ENCODE assay signal across 9 mouse cellular contexts in the genomic region with DNA sequence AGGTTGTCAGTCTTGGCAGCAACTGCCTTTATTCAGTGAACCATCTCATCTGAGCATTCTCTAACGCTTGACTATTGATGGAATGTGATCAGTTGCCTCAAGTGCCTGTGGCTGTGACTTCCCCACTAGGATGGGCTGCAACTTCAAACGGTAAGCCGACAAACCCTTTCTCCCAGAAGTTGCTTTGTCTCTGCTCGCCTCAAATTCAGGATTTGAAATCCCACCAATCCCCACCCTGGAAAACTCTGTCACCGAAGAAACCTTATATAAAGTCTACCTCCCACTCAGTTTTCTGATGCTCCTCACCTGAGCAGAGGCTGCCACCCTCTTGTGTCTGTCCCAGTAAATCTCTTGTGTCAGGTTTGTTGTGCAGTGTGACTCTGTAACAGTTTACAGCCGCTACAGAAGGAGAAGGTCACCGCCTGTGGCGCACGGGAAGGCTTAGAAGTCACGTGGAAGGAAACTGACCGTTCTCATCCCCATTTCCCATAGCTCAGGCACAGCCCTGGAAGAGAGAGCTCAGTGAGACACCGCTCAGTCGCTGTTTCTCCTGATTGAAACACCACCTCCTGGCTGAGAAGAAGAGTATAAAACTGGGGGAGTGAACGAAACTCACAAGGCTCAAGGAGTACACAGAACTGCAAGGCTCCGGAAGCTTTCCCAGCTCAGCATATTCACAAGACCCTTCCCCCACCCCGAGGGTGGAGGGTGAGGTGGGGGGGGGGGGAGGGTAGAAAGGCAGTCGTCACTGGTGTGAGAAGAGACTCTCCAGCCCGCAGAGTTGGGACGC. TPM values are rescaled to one million over a fixed set of nuclear protein-coding genes. Genes with fewer than 3 reads are reported as not detected.
A peak's percentile ranks its signal among the peaks of the same experiment; 100 is the strongest.
DNase-seq lines count a peak whose midpoint lies in the region; ATAC-seq lines count a peak whose summit lies in the region.
"Had no signal": no experiment of that assay in that cellular context is flagged by ENCODE, and none has a peak within 500 bp of the region (broad histone marks: within the 10 kb centered on the region; RNA-seq: fewer than 3 reads in every experiment).

No protein-coding gene starts in this region.

- peak overlapping the region; percentile 60 for H3K4me2 ChIP-seq in heart, embryonic 12.5 days
- H3K4me2 ChIP-seq in hindbrain, embryonic 13.5 days: peak overlapping the region; percentile 36
- H3K4me2 ChIP-seq in midbrain, embryonic 13.5 days (replicated peaks): peak overlapping the region; percentile 39

- H3K4me3 ChIP-seq in heart, embryonic 12.5 days: peak overlapping the region; percentile 22; the same call in 1 of the 2 replicates
- H3K4me3 ChIP-seq in hindbrain, embryonic 13.5 days: no peak overlapping the region
- no peak overlapping the region for H3K4me3 ChIP-seq in midbrain, embryonic 13.5 days (replicated peaks)

- H3K9me3 ChIP-seq in heart, embryonic 12.5 days (replicated peaks): no peaks in the 10 kb centered on the region
- no peaks in the 10 kb centered on the region for H3K9me3 ChIP-seq in hindbrain, embryonic 13.5 days
- no peaks in the 10 kb centered on the region for H3K9me3 ChIP-seq in midbrain, embryonic 13.5 days

- no peaks in the 10 kb centered on the region for H3K27me3 ChIP-seq in heart, embryonic 12.5 days (replicated peaks)
- H3K27me3 ChIP-seq in hindbrain, embryonic 13.5 days: no peaks in the 10 kb centered on the region
- no peaks in the 10 kb centered on the region for H3K27me3 ChIP-seq in midbrain, embryonic 13.5 days

- no peak for DNase-seq in heart, postnatal 4 days
- peak; percentile 93 for DNase-seq in ZHBTc4 (ENCODE audit: low read depth, low spot score)
- no peak for DNase-seq in spleen, adult 18-20 months
- DNase-seq in frontal cortex, postnatal 10 days (ENCODE audit: low spot score in 2 of 2): no peak
- DNase-seq in thymus, postnatal 36 days: no peak

- no peak overlapping the region for H3K27ac ChIP-seq in heart, embryonic 12.5 days (ENCODE audit: poor library complexity, severe bottlenecking)
- no peak overlapping the region for H3K27ac ChIP-seq in hindbrain, embryonic 13.5 days
- H3K27ac ChIP-seq in midbrain, embryonic 13.5 days: no peak overlapping the region

- 0 out of 2 replicates have a peak, but pooled peaks have one; percentile 9 for ATAC-seq in heart, embryonic 12.5 days (ENCODE audit: insufficient number of reproducible peaks, low FRiP score)
- no peak for ATAC-seq in hindbrain, embryonic 13.5 days (ENCODE audit: low FRiP score)
- peak; percentile 48; the same call in 1 of the 2 replicates for ATAC-seq in midbrain, embryonic 13.5 days

- H3K36me3 ChIP-seq in heart, embryonic 12.5 days: no peaks in the 10 kb centered on the region
- H3K36me3 ChIP-seq in hindbrain, embryonic 13.5 days: no peaks in the 10 kb centered on the region
- no peaks in the 10 kb centered on the region for H3K36me3 ChIP-seq in midbrain, embryonic 13.5 days

- H3K9ac ChIP-seq in heart, embryonic 12.5 days: no peak overlapping the region
- H3K9ac ChIP-seq in hindbrain, embryonic 13.5 days: peak overlapping the region; percentile 29; the same call in 1 of the 2 replicates
- H3K9ac ChIP-seq in midbrain, embryonic 13.5 days (replicated peaks): 0 out of 2 replicates have a peak overlapping the region, but pooled peaks have one; percentile 36

- H3K4me1 ChIP-seq in heart, embryonic 12.5 days (replicated peaks): no peaks in the 10 kb centered on the region; the same call in 1 of the 2 replicates
- H3K4me1 ChIP-seq in hindbrain, embryonic 13.5 days (replicated peaks): peaks cover 8% of the 10 kb centered on the region; the same call in 1 of the 2 replicates
- peaks cover 3% of the 10 kb centered on the region; the same call in 1 of the 2 replicates for H3K4me1 ChIP-seq in midbrain, embryonic 13.5 days (replicated peaks)

- WGBS in heart, embryonic 12.5 days: 7% methylated on average over 19 of the region's 19 CpGs
- 13% methylated on average over 18 of the region's 19 CpGs for WGBS in hindbrain, embryonic 13.5 days
- 6% methylated on average over 19 of the region's 19 CpGs for WGBS in midbrain, embryonic 13.5 days

RNA-seq across cellular contexts. Expression of a gene that starts 27.9 kb away (rescaled TPM):
- not detected in 2 replicates for polyA plus RNA-seq in heart, embryonic 12.5 days (2016; fragmentation: Nextera tagmentation; extraction: Ambion mirVana)
- total RNA-seq in heart, postnatal 4 days (2021): not detected
- polyA plus RNA-seq in hindbrain, embryonic 13.5 days (2015; fragmentation: Nextera tagmentation; extraction: Ambion mirVana): not detected in 2 replicates
- not detected in 2 replicates for polyA plus RNA-seq in midbrain, embryonic 13.5 days (2015; fragmentation: Nextera tagmentation; extraction: Ambion mirVana)
- polyA plus RNA-seq: C2C12 had no signal

RNA-seq across cellular contexts. Expression of a gene that starts 50.5 kb away (rescaled TPM):
- 23.1 and 23.5 TPM in 2 replicates for polyA plus RNA-seq in heart, embryonic 12.5 days (2016; fragmentation: Nextera tagmentation; extraction: Ambion mirVana)
- total RNA-seq in heart, postnatal 4 days (2021): 1 to 10 TPM; 7.9 to 9.0 TPM
- 0.13 and 0.16 TPM in 2 replicates for polyA plus RNA-seq in hindbrain, embryonic 13.5 days (2015; fragmentation: Nextera tagmentation; extraction: Ambion mirVana)
- not detected in 2 replicates for polyA plus RNA-seq in midbrain, embryonic 13.5 days (2015; fragmentation: Nextera tagmentation; extraction: Ambion mirVana)

Comparison
In these comparisons a context has a peak if more than half of its experiments do, and no peak if none do; other contexts are left out.
1. RNA of a gene that starts 50.5 kb away (polyA plus RNA-seq): 23.1 to 23.5 TPM in heart, embryonic 12.5 days; 0.13 to 0.16 TPM in hindbrain, embryonic 13.5 days and not detected in midbrain, embryonic 13.5 days; every median in the first group is over 10 times any median in the second.
2. Peak in every context shown above with its lines, with median percentiles within 50 percentile points of each other: H3K4me2 ChIP-seq.